Mouse (Mus musculus) ovary, postnatal 36 days (tissue): ENCODE data around the gene Gm10563.
"Not testable (repeated sequence)": the region's sequence is repeated elsewhere in the genome, so short reads cannot be mapped to it uniquely, and the experiment has no call there.

ENCODE experiments used
- DNase-seq: peaks from one replicate; pipeline ENCODE4 v3.0.0; 2022; ENCODE audit warnings: low spot score, mixed read lengths

Gm10563 gene

GRCm38 (mm10) chr4:155645308-155645707 lies at the start of gene Gm10563:
TSS of gene Gm10563 (minus strand) at chr4:155645408.
- not testable (repeated sequence) for DNase-seq

- peak; percentile 61 for DNase-seq
Measured at GRCm38 (mm10) chr4:155694482-155695401, 49.5 kb upstream of the Gm10563 start.

GRCm38 (mm10) chr4:155694111-155694481 lies 48.9 kb upstream of the Gm10563 start, which contains the start of gene Fndc10:
TSS of gene Fndc10 (plus strand) at chr4:155694342.
- DNase-seq, result peak; percentile 74

- DNase-seq, result no peak
Measured at GRCm38 (mm10) chr4:155692421-155692820, 47.2 kb upstream of the Gm10563 start.

GRCm38 (mm10) chr4:155690571-155691375 lies 45.6 kb upstream of the Gm10563 start:
- no peak for DNase-seq

- DNase-seq, result not testable (repeated sequence)
Measured at GRCm38 (mm10) chr4:155687764-155688163, 42.6 kb upstream of the Gm10563 start.

GRCm38 (mm10) chr4:155683670-155684277 lies 38.6 kb upstream of the Gm10563 start:
- not testable (repeated sequence) for DNase-seq

- DNase-seq, result no peak
Measured at GRCm38 (mm10) chr4:155675991-155676390, 30.8 kb upstream of the Gm10563 start.

- DNase-seq, result no peak
Measured at GRCm38 (mm10) chr4:155672082-155672481, 26.9 kb upstream of the Gm10563 start.

GRCm38 (mm10) chr4:155670236-155670635 lies 25.0 kb upstream of the Gm10563 start:
- not testable (repeated sequence) for DNase-seq

- DNase-seq, result no peak
Measured at GRCm38 (mm10) chr4:155669598-155670075, 24.4 kb upstream of the Gm10563 start.

GRCm38 (mm10) chr4:155668689-155669597 lies 23.7 kb upstream of the Gm10563 start, which contains the start of gene Mib2:
TSS of gene Mib2 (minus strand) at chr4:155669198.
- peak; percentile 94 for DNase-seq

GRCm38 (mm10) chr4:155666903-155667302 lies 21.7 kb upstream of the Gm10563 start:
- DNase-seq, result no peak

GRCm38 (mm10) chr4:155660641-155661040 lies 15.4 kb upstream of the Gm10563 start:
- DNase-seq, result peak; percentile 61

GRCm38 (mm10) chr4:155658961-155659360 lies 13.8 kb upstream of the Gm10563 start:
- no peak for DNase-seq

- DNase-seq, result no peak
Measured at GRCm38 (mm10) chr4:155656214-155656751, 11.1 kb upstream of the Gm10563 start.

- no peak for DNase-seq
Measured at GRCm38 (mm10) chr4:155654456-155655298, 9.5 kb upstream of the Gm10563 start.

- no peak for DNase-seq
Measured at GRCm38 (mm10) chr4:155654183-155654455, 8.9 kb upstream of the Gm10563 start.

- DNase-seq, result no peak
Measured at GRCm38 (mm10) chr4:155653451-155654182, 8.4 kb upstream of the Gm10563 start.
